Mouse (Mus musculus): ENCODE data around the gene Tusc2. TPM values are rescaled to one million over a fixed set of nuclear protein-coding genes. Genes with fewer than 3 reads are reported as not detected.

Gene Tusc2
- polyA plus RNA-seq, 1 experiment, result 25.0 TPM

- TF ChIP-seq POLR2AphosphoS2 (IDR thresholded peaks at IDR 0.05; ENCODE audit: insufficient read length, low read depth) (no peak), MYOG (IDR thresholded peaks at IDR 0.05; ENCODE audit: control insufficient read depth in 1 of 3, insufficient read depth in 1 of 3, insufficient read length in 2 of 3, low read depth in 2 of 3) (no peak), SRF (IDR thresholded peaks at IDR 0.05; ENCODE audit: control insufficient read depth, insufficient read length, low read depth) (no peak), CEBPB (IDR thresholded peaks at IDR 0.05; ENCODE audit: insufficient read depth, poor library complexity, severe bottlenecking) (no peak), REST (IDR thresholded peaks at IDR 0.05; ENCODE audit: insufficient read depth, insufficient read length) (no peak), TCF3 (IDR thresholded peaks at IDR 0.05; ENCODE audit: insufficient read length, low read depth) (no peak), TCF12 (IDR thresholded peaks at IDR 0.05; ENCODE audit: insufficient read depth, poor library complexity, severe bottlenecking) (no peak), USF1 (IDR thresholded peaks at IDR 0.05; ENCODE audit: low read depth) (no peak), MAX (IDR thresholded peaks at IDR 0.05; ENCODE audit: low read depth) (no peak), POLR2A (IDR thresholded peaks at IDR 0.05; ENCODE audit: insufficient read length, low read depth) (no peak), E2F4 (IDR thresholded peaks at IDR 0.05; ENCODE audit: insufficient read depth) (no peak), MYOD1 (IDR thresholded peaks at IDR 0.05; ENCODE audit: control insufficient read depth in 1 of 3, insufficient read length in 2 of 3, low read depth in 2 of 3) (no peak)
- no peak overlapping the region for H3K4me2 ChIP-seq (ENCODE audit: low read depth)
- H3K4me3 ChIP-seq, result no peak overlapping the region
- no peak overlapping the region for H3ac ChIP-seq (ENCODE audit: control insufficient read depth, insufficient read length)
- H3K36me3 ChIP-seq (ENCODE audit: control insufficient read depth, insufficient read depth), result peaks cover 7% of the 10 kb centered on the region
- no peaks in the 10 kb centered on the region for H3K79me2 ChIP-seq (ENCODE audit: control insufficient read depth, insufficient read depth)
- H3K27me3 ChIP-seq (ENCODE audit: control insufficient read depth, insufficient read depth, insufficient read length), result no peaks in the 10 kb centered on the region
Measured at GRCm38 (mm10) chr9:107603251-107603650, 40.2 kb downstream of the Tusc2 start.

- Histone ChIP-seq H3K36me3 (ENCODE audit: control insufficient read depth, insufficient read depth) (peaks cover 7% of the 10 kb centered on the region), H3K4me2 (ENCODE audit: low read depth) (peak overlapping the region; percentile 92), H3K4me3 (peak overlapping the region; percentile 36), H3ac (ENCODE audit: control insufficient read depth, insufficient read length) (peak overlapping the region; percentile 8), H3K79me2 (ENCODE audit: control insufficient read depth, insufficient read depth) (no peaks in the 10 kb centered on the region), H3K27me3 (ENCODE audit: control insufficient read depth, insufficient read depth, insufficient read length) (no peaks in the 10 kb centered on the region)
- TF ChIP-seq MYOG (IDR thresholded peaks at IDR 0.05; ENCODE audit: control insufficient read depth in 1 of 3, insufficient read depth in 1 of 3, insufficient read length in 2 of 3, low read depth in 2 of 3), result peak in 2 of 3 experiments; percentile 67 to 69
- peak; percentile 52 for TF ChIP-seq POLR2A (IDR thresholded peaks at IDR 0.05; ENCODE audit: insufficient read length, low read depth)
- TF ChIP-seq E2F4 (IDR thresholded peaks at IDR 0.05; ENCODE audit: insufficient read depth), result no peak
- TF ChIP-seq CEBPB (IDR thresholded peaks at IDR 0.05; ENCODE audit: insufficient read depth, poor library complexity, severe bottlenecking), result no peak
- peak in 1 of 3 experiments; percentile 44 for TF ChIP-seq MYOD1 (IDR thresholded peaks at IDR 0.05; ENCODE audit: control insufficient read depth in 1 of 3, insufficient read length in 2 of 3, low read depth in 2 of 3)
Measured at GRCm38 (mm10) chr9:107605041-107605661, 42.1 kb downstream of the Tusc2 start.

GRCm38 (mm10) chr9:107606591-107606990 is 43.5 kb downstream of the Tusc2 start:
- TF ChIP-seq USF1 (IDR thresholded peaks at IDR 0.05; ENCODE audit: low read depth) (no peak), POLR2A (IDR thresholded peaks at IDR 0.05; ENCODE audit: insufficient read length, low read depth) (peak; percentile 59), POLR2AphosphoS2 (IDR thresholded peaks at IDR 0.05; ENCODE audit: insufficient read length, low read depth) (peak; percentile 58), MYOD1 (IDR thresholded peaks at IDR 0.05; ENCODE audit: control insufficient read depth in 1 of 3, insufficient read length in 2 of 3, low read depth in 2 of 3) (peak in 2 of 3 experiments; percentile 77 to 80), TCF12 (IDR thresholded peaks at IDR 0.05; ENCODE audit: insufficient read depth, poor library complexity, severe bottlenecking) (no peak), E2F4 (IDR thresholded peaks at IDR 0.05; ENCODE audit: insufficient read depth) (no peak), MYOG (IDR thresholded peaks at IDR 0.05; ENCODE audit: control insufficient read depth in 1 of 3, insufficient read depth in 1 of 3, insufficient read length in 2 of 3, low read depth in 2 of 3) (peak in 1 of 3 experiments; percentile 66)
- Histone ChIP-seq H3K36me3 (ENCODE audit: control insufficient read depth, insufficient read depth) (no peaks in the 10 kb centered on the region), H3K79me2 (ENCODE audit: control insufficient read depth, insufficient read depth) (no peaks in the 10 kb centered on the region), H3ac (ENCODE audit: control insufficient read depth, insufficient read length) (no peak overlapping the region), H3K27me3 (ENCODE audit: control insufficient read depth, insufficient read depth, insufficient read length) (no peaks in the 10 kb centered on the region), H3K4me2 (ENCODE audit: low read depth) (peak overlapping the region; percentile 92), H3K4me3 (peak overlapping the region; percentile 36)

- Histone ChIP-seq H3K79me2 (ENCODE audit: control insufficient read depth, insufficient read depth) (no peaks in the 10 kb centered on the region), H3K27me3 (ENCODE audit: control insufficient read depth, insufficient read depth, insufficient read length) (no peaks in the 10 kb centered on the region), H3K4me2 (ENCODE audit: low read depth) (peak overlapping the region; percentile 92), H3ac (ENCODE audit: control insufficient read depth, insufficient read length) (no peak overlapping the region), H3K4me3 (peak overlapping the region; percentile 36), H3K36me3 (ENCODE audit: control insufficient read depth, insufficient read depth) (no peaks in the 10 kb centered on the region)
- TF ChIP-seq TCF3 (IDR thresholded peaks at IDR 0.05; ENCODE audit: insufficient read length, low read depth) (no peak), SRF (IDR thresholded peaks at IDR 0.05; ENCODE audit: control insufficient read depth, insufficient read length, low read depth) (no peak), USF1 (IDR thresholded peaks at IDR 0.05; ENCODE audit: low read depth) (no peak), E2F4 (IDR thresholded peaks at IDR 0.05; ENCODE audit: insufficient read depth) (no peak), MYOG (IDR thresholded peaks at IDR 0.05; ENCODE audit: control insufficient read depth in 1 of 3, insufficient read depth in 1 of 3, insufficient read length in 2 of 3, low read depth in 2 of 3) (peak in 1 of 3 experiments; percentile 65), MYOD1 (IDR thresholded peaks at IDR 0.05; ENCODE audit: control insufficient read depth in 1 of 3, insufficient read length in 2 of 3, low read depth in 2 of 3) (peak in 1 of 3 experiments; percentile 54), POLR2A (IDR thresholded peaks at IDR 0.05; ENCODE audit: insufficient read length, low read depth) (no peak), MAX (IDR thresholded peaks at IDR 0.05; ENCODE audit: low read depth) (no peak), POLR2AphosphoS2 (IDR thresholded peaks at IDR 0.05; ENCODE audit: insufficient read length, low read depth) (no peak), CEBPB (IDR thresholded peaks at IDR 0.05; ENCODE audit: insufficient read depth, poor library complexity, severe bottlenecking) (no peak), TCF12 (IDR thresholded peaks at IDR 0.05; ENCODE audit: insufficient read depth, poor library complexity, severe bottlenecking) (no peak), REST (IDR thresholded peaks at IDR 0.05; ENCODE audit: insufficient read depth, insufficient read length) (no peak)
Measured at GRCm38 (mm10) chr9:107607036-107607435, 44.0 kb downstream of the Tusc2 start.
